Mouse (Mus musculus) gastrocnemius, postnatal 36 days (tissue): ENCODE results near the gene Hist1h2ae. TPM values are rescaled to one million over a fixed set of nuclear protein-coding genes. Genes with fewer than 3 reads are reported as not detected.

Experiments used
- DNase-seq, 2 experiments: peaks; one replicate each; pipeline ENCODE4 v3.0.0; 2022
- intact Hi-C: fragments of 180-260 bp; cut with DNase I; formaldehyde crosslinking; loops from one replicate; pipeline ENCODE4 v1.15.1; 2025
- microRNA-seq, 2 experiments: library from miRNA; unstranded; fragments of <30 nt; microRNA quantifications; one replicate each; pipeline ENCODE4 v1.2.0; 2021
- total RNA-seq, 2 experiments: library from RNA; stranded (reverse); gene quantifications; 2 replicates each; pipeline ENCODE4 v1.2.3; 2021

The Hist1h2ae gene
- total RNA-seq, 2 experiments from 2014 or later, result 1.6 to 2.8 TPM

DNA sequence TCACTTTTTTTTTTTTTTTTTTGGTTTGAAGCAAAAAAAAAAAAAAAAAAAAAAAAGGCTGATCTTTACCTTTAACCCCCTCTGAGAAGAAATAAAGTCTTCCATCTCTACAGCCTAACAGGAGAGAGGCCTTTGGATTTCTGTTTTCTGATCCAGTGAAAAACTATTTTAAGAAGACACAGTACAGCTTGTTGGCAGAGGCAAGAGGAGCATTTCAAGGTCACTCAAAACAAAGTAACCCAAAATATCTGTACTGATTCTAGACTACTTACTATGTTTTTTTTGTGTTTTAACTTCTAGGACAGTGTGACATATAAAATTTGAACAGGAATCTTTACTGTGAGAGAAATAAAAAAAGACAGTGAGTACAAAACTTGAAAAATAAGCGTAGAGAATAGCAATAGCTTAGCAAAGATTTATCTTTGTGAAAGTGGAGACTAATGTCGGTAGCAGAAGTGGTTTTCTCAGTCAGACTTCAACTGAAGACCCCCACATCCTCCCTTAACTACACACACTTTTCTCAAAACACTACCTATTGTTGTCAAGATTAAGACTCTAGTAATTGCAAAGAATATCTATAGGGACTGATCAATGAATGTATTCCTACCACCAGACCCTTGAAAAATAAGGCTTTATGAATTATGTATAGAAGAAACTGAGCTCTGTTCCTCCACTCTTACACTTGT, 41.4 kb downstream of the Hist1h2ae start:
- DNase-seq, result no peak
- intact Hi-C loops, result no loop called here

DNA sequence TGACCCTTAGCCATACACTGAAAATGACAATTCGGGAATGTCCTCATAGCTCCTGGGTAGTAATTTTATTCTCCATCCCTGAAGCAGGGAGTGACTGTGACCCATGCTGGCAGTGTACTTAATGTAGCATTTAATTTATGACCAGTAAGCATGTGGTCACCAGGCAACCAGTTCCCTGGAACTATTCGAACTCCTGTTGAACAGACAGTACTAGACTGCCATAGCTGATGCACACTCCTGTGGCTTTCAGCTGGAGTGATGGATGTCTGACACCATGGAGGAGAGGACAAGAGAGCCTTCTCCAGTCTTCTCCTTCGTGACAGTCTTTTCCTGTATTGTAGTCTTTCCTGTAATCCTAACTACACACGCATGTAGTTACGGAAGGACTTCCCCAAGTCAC, 42.0 kb downstream of the Hist1h2ae start:
- no peak for DNase-seq
- intact Hi-C loops, result no loop called here

DNA sequence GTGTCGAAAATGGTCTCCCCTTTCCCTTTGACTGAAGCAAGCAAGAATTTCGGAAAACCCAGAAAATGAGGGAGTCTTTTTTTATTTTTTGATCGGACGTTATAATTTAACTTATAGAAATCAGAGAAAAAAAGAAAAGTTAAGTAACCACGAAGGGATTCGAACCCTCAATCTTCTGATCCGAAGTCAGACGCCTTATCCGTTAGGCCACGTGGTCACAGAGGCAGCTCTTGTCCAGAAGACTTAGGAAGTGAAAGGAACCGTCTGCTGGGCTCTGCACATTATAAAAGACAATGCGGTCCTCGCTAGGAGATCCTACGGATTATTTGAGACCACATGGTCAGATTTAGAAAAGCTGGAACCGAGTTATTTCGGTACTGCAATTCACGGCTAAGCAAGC, 44.7 kb downstream of the Hist1h2ae start:
- DNase-seq, result peak; percentile 82 to 86
- intact Hi-C loops, result no loop called here

DNA sequence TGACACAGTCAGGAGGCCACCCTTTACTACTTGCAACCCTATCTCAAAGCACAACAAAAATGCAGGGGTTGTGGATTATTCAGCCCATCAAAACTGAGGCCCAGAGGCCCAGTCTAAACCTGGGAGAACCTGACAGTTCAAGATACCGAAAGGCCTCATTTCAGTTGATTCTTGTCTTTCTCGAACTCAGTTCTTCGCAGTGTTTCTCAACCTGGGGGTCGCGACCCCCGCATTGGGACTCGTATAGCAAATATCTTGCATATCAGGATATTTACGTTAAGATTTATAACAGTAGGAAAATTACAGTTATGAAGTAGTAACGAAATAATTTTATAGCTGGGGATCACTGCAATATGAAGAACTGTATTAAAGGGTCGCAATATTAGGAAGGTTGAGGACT, 45.1 kb downstream of the Hist1h2ae start:
- intact Hi-C loops, result no loop called here
- no peak for DNase-seq

DNA sequence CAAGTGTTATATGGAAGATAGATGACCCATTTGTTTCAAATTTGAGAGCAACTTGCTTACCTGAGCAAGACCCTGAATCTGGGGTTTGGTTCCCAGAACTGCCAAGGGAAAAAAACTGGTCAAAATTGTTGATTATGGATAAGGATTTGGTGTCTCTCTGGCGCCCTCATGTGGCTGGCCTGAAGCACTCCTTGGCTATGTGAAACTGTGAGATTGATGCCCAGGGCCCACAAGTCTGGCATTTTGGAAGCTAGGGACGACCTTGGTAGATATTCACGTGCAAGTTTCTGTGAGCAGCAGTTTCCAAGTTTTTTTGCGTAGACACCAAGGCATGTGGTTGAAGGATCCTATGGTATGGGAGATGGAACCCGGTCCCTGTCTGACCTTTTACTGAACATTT, 46.4 kb downstream of the Hist1h2ae start:
- intact Hi-C loops, result no loop called here
- peak; percentile 41 to 55 for DNase-seq

DNA sequence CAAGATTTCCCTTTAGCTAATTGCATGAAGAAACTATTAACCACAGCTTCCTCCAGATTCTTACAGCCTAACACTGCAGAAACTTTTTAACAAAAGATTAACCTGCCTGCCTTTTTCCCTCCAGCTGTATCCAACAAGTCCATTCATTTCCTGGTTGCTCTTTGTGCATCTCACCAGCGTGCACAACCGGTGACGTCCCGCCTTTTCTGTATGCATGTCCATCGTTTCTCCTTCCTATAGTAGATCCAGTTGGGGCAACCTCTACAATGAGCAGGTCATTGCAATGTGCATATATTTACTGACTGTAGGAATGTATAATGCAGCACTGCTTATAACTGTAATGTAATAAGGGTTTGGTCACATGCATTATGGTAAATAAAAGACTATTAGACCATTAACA, 47.0 kb downstream of the Hist1h2ae start:
- intact Hi-C loops, result no loop called here
- no peak for DNase-seq

DNA sequence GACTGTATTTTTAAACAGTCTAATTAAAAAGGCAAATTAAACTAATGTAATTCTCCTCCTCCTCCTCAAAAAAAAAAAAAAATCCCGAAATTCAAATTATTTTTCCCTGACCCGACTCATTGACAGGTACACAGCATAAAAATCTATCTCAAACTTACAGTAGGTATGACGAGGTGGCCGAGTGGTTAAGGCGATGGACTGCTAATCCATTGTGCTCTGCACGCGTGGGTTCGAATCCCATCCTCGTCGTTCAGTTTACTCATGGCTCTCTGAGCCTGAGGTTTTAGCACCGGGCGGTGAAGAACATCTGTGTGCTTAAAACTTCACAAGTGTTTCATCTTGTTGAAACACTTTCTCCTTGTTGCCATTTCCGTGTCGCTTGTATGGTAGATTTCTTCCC, 49.3 kb downstream of the Hist1h2ae start:
- DNase-seq, result peak; percentile 56 to 60
- intact Hi-C loops, result no loop called here

Small RNA genes within 50 kb of the gene (microRNA-seq; reads per million reads assigned to microRNA genes)
- gene Gm44297 (0 reads per million in 2 experiments), gene Gm44359 (0 reads per million in 2 experiments), gene Gm44394 (0 reads per million in 2 experiments)

Other genes starting within 250 kb of the Hist1h2ae start
- 10 to 100 TPM in 1 of 2 experiments, 1 to 10 TPM in 1; 8.4 to 11.1 TPM for gene Zfp322a, start 202.0 kb downstream of the Hist1h2ae start, total RNA-seq
- gene Abt1, start 147.4 kb downstream of the Hist1h2ae start, total RNA-seq, result 1 to 10 TPM; 3.2 to 3.3 TPM
- gene Btn1a1, start 105.3 kb downstream of the Hist1h2ae start, total RNA-seq, result not detected
- not detected for gene Btn2a2, start 82.4 kb downstream of the Hist1h2ae start, total RNA-seq
- gene Hist1h4h, start 40.2 kb downstream of the Hist1h2ae start, total RNA-seq, result 100 to 1,000 TPM; 130 to 153 TPM
- gene Hist1h2af, start 37.3 kb downstream of the Hist1h2ae start, total RNA-seq, result 10 to 100 TPM in 1 of 2 experiments, 1 to 10 TPM in 1; 7.7 to 11.5 TPM
- gene Hist1h3g, start 35.8 kb downstream of the Hist1h2ae start, total RNA-seq, result 1 to 10 TPM; 2.8 to 5.0 TPM
- gene Hist1h2bh, start 27.8 kb downstream of the Hist1h2ae start, total RNA-seq, result 1 to 10 TPM; 1.7 to 2.1 TPM
- gene Hist1h3f, start 27.2 kb downstream of the Hist1h2ae start, total RNA-seq, result 1 to 10 TPM; 5.5 to 6.4 TPM
- gene Hist1h4f, start 19.6 kb downstream of the Hist1h2ae start, total RNA-seq, result 10 to 100 TPM; 12.5 to 22.4 TPM
- 1 to 10 TPM; 1.6 to 2.0 TPM for gene Hist1h1d, start 18.0 kb downstream of the Hist1h2ae start, total RNA-seq
- 10 to 100 TPM; 11.9 to 17.0 TPM for gene Hist1h3e, start 8.9 kb downstream of the Hist1h2ae start, total RNA-seq
- 10 to 100 TPM; 15.3 to 21.1 TPM for gene Hist1h2bg, start 176 bp upstream of the Hist1h2ae start, total RNA-seq
- gene Hist1h2bf, start 3.0 kb upstream of the Hist1h2ae start, total RNA-seq, result 1 to 10 TPM; 7.5 to 8.5 TPM
- gene Hist1h2ad, start 3.2 kb upstream of the Hist1h2ae start, total RNA-seq, result 1 to 10 TPM; 1.2 to 2.2 TPM
- gene Hist1h3d, start 4.5 kb upstream of the Hist1h2ae start, total RNA-seq, result 1 to 10 TPM; 2.8 to 4.8 TPM
- 10 to 100 TPM; 39.6 to 39.7 TPM for gene Hist1h4d, start 10.4 kb upstream of the Hist1h2ae start, total RNA-seq
- 10 to 100 TPM; 16.6 to 18.7 TPM for gene Hist1h2be, start 49.9 kb upstream of the Hist1h2ae start, total RNA-seq
- gene Hist1h1e, start 51.3 kb upstream of the Hist1h2ae start, total RNA-seq, result 10 to 100 TPM; 42.9 to 50.8 TPM
- gene Hist1h2ac, start 112.7 kb upstream of the Hist1h2ae start, total RNA-seq, result 1 to 10 TPM; 1.3 to 1.4 TPM
- 10 to 100 TPM; 65.6 to 72.3 TPM for gene Hist1h2bc, start 113.0 kb upstream of the Hist1h2ae start, total RNA-seq
- gene Hist1h1t, start 124.6 kb upstream of the Hist1h2ae start, total RNA-seq, result not detected
- 10 to 100 TPM; 62.8 to 75.7 TPM for gene Hist1h4c, start 127.2 kb upstream of the Hist1h2ae start, total RNA-seq
- gene Hfe, start 139.6 kb upstream of the Hist1h2ae start, total RNA-seq, result 10 to 100 TPM; 17.6 to 27.0 TPM
- gene Hist1h1c, start 167.6 kb upstream of the Hist1h2ae start, total RNA-seq, result 100 to 1,000 TPM; 188 to 225 TPM
- 1 to 10 TPM; 4.5 to 4.6 TPM for gene Hist1h3c, start 174.4 kb upstream of the Hist1h2ae start, total RNA-seq
- 1 to 10 TPM; 5.1 to 7.0 TPM for gene Hist1h2bb, start 175.5 kb upstream of the Hist1h2ae start, total RNA-seq
- 10 to 100 TPM in 1 of 2 experiments, 1 to 10 TPM in 1; 9.4 to 10.3 TPM for gene Hist1h2ab, start 179.9 kb upstream of the Hist1h2ae start, total RNA-seq
- 10 to 100 TPM; 14.2 to 14.3 TPM for gene Hist1h3b, start 181.0 kb upstream of the Hist1h2ae start, total RNA-seq
- 1 to 10 TPM; 5.8 to 8.4 TPM for gene Hist1h4b, start 185.8 kb upstream of the Hist1h2ae start, total RNA-seq
- 1 to 10 TPM; 6.4 to 7.2 TPM for gene Hist1h4a, start 190.0 kb upstream of the Hist1h2ae start, total RNA-seq
- gene Hist1h3a, start 191.2 kb upstream of the Hist1h2ae start, total RNA-seq, result 10 to 100 TPM in 1 of 2 experiments, 1 to 10 TPM in 1; 9.9 to 14.4 TPM
- 1 to 10 TPM; 5.6 to 7.4 TPM for gene Hist1h1a, start 192.4 kb upstream of the Hist1h2ae start, total RNA-seq
- gene Trim38, start 198.7 kb upstream of the Hist1h2ae start, total RNA-seq, result not detected
- not detected for gene Slc17a2, start 235.8 kb upstream of the Hist1h2ae start, total RNA-seq